11 mouse cellular contexts compared by ENCODE assay signal in the genomic region with DNA sequence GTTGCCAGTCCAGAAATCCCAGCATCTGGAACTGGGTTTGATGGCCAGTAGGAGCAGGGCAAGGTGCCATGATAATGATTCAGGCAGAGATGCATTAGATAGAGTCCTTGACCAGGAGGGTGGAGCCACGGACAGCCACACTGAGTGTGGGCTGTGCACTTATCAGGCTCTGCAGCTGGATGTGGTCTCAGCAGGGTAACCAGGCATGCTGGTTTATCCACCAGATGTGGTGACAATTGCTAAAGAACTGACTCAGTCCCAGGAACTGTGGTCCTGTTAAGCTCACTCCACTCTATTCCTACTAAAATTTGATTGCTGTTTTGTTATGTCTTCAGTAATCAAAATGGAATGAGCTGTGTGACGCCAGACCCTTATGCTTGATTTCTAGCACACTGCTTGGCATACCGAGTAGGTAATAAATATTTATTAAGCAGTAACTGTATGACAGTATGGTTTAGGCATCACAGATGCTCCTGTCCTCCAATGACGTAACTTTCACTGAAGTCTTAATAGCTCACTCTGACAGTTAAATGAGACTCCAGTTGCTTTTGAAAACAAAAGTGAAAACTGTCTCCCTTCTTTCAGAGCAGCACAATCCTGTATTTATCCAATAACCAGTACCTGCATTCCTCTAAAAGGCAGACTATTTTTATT. TPM values are rescaled to one million over a fixed set of nuclear protein-coding genes. Genes with fewer than 3 reads are reported as not detected.
DNase-seq lines count a peak whose midpoint lies in the region; ATAC-seq lines count a peak whose summit lies in the region.
"Had no signal": no experiment of that assay in that cellular context is flagged by ENCODE, and none has a peak within 500 bp of the region (broad histone marks: within the 10 kb centered on the region; RNA-seq: fewer than 3 reads in every experiment).

No protein-coding gene starts in this region.

- 53% methylated on average over 4 of the region's 4 CpGs for WGBS in heart, embryonic 11.5 days (ENCODE audit: insufficient replicate concordance)
- 33% methylated on average over 4 of the region's 4 CpGs for WGBS in liver, embryonic 13.5 days (ENCODE audit: insufficient replicate concordance)

- no peak overlapping the region for H3K4me3 ChIP-seq in heart, embryonic 11.5 days (ENCODE audit: low read depth, low read length)
- H3K4me3 ChIP-seq in liver, embryonic 13.5 days (replicated peaks) = no peak overlapping the region

- ATAC-seq in heart, embryonic 11.5 days (replicated peaks; ENCODE audit: insufficient number of reproducible peaks, low FRiP score, low TSS enrichment) = peak; percentile 67
- ATAC-seq in liver, embryonic 13.5 days (ENCODE audit: low read depth) = peak; percentile 86

- peaks cover 31% of the 10 kb centered on the region for H3K4me1 ChIP-seq in heart, embryonic 11.5 days (ENCODE audit: control insufficient read depth, insufficient read depth, low read length)
- H3K4me1 ChIP-seq in liver, embryonic 13.5 days (replicated peaks) = peaks cover 26% of the 10 kb centered on the region

- no peaks in the 10 kb centered on the region for H3K9me3 ChIP-seq in heart, embryonic 11.5 days (replicated peaks; ENCODE audit: control insufficient read depth, low read length)
- H3K9me3 ChIP-seq in liver, embryonic 13.5 days (replicated peaks) = no peaks in the 10 kb centered on the region

- intact Hi-C loops in heart, postnatal 10 days (cut with DNase I) = no loop called here

- H3K9ac ChIP-seq in heart, embryonic 11.5 days (ENCODE audit: low read depth, low read length) = no peak overlapping the region
- H3K9ac ChIP-seq in liver, embryonic 13.5 days = no peak overlapping the region

- H3K27me3 ChIP-seq in heart, embryonic 11.5 days (ENCODE audit: control insufficient read depth, insufficient read depth, low read length) = no peaks in the 10 kb centered on the region
- H3K27me3 ChIP-seq in liver, embryonic 13.5 days = peaks cover 38% of the 10 kb centered on the region

- no peak for DNase-seq in heart, postnatal 10 days
- peak; percentile 84 for DNase-seq in 416B (ENCODE audit: low read depth)
- DNase-seq in adrenal gland, postnatal 36 days = peak; percentile 79 to 81
- DNase-seq in liver, embryonic 13.5 days = peak; percentile 41
- no peak for DNase-seq in thymus, adult 18-20 months
- DNase-seq in kidney, adult 11 months = no peak
- DNase-seq in right cerebral cortex, postnatal 10 days (ENCODE audit: low spot score in 2 of 2) = no peak
- DNase-seq: cerebellum, postnatal 36 days; layer of hippocampus, postnatal 36 days had no signal

- no peak overlapping the region for H3K27ac ChIP-seq in heart, embryonic 11.5 days (ENCODE audit: low read depth, low read length)
- no peak overlapping the region for H3K27ac ChIP-seq in liver, embryonic 13.5 days

- H3K36me3 ChIP-seq in heart, embryonic 11.5 days (ENCODE audit: control insufficient read depth, insufficient read depth, low read length) = no peaks in the 10 kb centered on the region
- no peaks in the 10 kb centered on the region for H3K36me3 ChIP-seq in liver, embryonic 13.5 days

- H3K4me2 ChIP-seq in heart, embryonic 11.5 days = peak overlapping the region; percentile 14
- H3K4me2 ChIP-seq in liver, embryonic 13.5 days = 0 out of 2 replicates have a peak overlapping the region, but pooled peaks have one; percentile 0

RNA-seq across cellular contexts. Expression of a gene that starts 5.2 kb away (rescaled TPM):
- polyA plus RNA-seq in heart, embryonic 11.5 days (2014; fragmentation: Nextera tagmentation; extraction: Ambion mirVana) = 48.1 and 48.5 TPM in 2 replicates
- total RNA-seq in heart, postnatal 10 days (2021) = 100 to 1,000 TPM in 1 of 2 experiments, 10 to 100 TPM in 1; 83.2 to 115 TPM
- 10 to 100 TPM; 58.6 to 74.3 TPM for total RNA-seq in adrenal gland, postnatal 36 days (2021)
- polyA plus RNA-seq in liver, embryonic 13.5 days (2015; fragmentation: Nextera tagmentation; extraction: Ambion mirVana) = 3.4 and 5.0 TPM in 2 replicates

RNA-seq across cellular contexts. Expression of a gene that starts 14.3 kb away (rescaled TPM):
- not detected in 2 replicates for polyA plus RNA-seq in heart, embryonic 11.5 days (2014; fragmentation: Nextera tagmentation; extraction: Ambion mirVana)
- not detected for total RNA-seq in heart, postnatal 10 days (2021)
- total RNA-seq in adrenal gland, postnatal 36 days (2021) = not detected
- not detected in 2 replicates for polyA plus RNA-seq in liver, embryonic 13.5 days (2015; fragmentation: Nextera tagmentation; extraction: Ambion mirVana)
- total RNA-seq: ES-E14; layer of hippocampus, postnatal 36 days had no signal

Comparison
In these comparisons a context has a peak if more than half of its experiments do, and no peak if none do; other contexts are left out.
1. DNase-seq: peak in 416B (single experiment), adrenal gland, postnatal 36 days (2 of 2) and liver, embryonic 13.5 days (single experiment); none in heart, postnatal 10 days (0 of 2), thymus, adult 18-20 months (0 of 2), kidney, adult 11 months (single experiment) and right cerebral cortex, postnatal 10 days (0 of 2).